Mouse (Mus musculus): ENCODE results near the gene Trim69.

GRCm38 (mm10) chr2:122145756-122146155, 14.7 kb upstream of the Trim69 start:
- TF ChIP-seq CTCF (IDR thresholded peaks at IDR 0.05; ENCODE audit: low read depth) (no peak), EP300 (IDR thresholded peaks at IDR 0.05; ENCODE audit: low read depth) (no peak)
